Mouse (Mus musculus) gastrocnemius, adult 18-20 months (tissue): ENCODE measurements at regions not wholly inside any gene's neighbourhood (a gene's known extent, or its start where the extent isn't known, plus 50 kb on each side); places are given as distances from the start of the nearest gene placed in this dataset.
A peak's percentile ranks its signal among the peaks of the same experiment; 100 is the strongest.

Experiments used
- DNase-seq: peaks from one replicate; pipeline ENCODE4 v3.0.0; 2021; ENCODE audit warnings: low spot score

GRCm38 (mm10) chr1:128975586-128975985, 297.5 kb upstream of the Thsd7b start:
- DNase-seq: no peak

GRCm38 (mm10) chr1:128951436-128951835, 321.7 kb upstream of the Thsd7b start:
- DNase-seq: no peak

GRCm38 (mm10) chr1:128950512-128950911, 322.6 kb upstream of the Thsd7b start:
- no peak for DNase-seq

DNA sequence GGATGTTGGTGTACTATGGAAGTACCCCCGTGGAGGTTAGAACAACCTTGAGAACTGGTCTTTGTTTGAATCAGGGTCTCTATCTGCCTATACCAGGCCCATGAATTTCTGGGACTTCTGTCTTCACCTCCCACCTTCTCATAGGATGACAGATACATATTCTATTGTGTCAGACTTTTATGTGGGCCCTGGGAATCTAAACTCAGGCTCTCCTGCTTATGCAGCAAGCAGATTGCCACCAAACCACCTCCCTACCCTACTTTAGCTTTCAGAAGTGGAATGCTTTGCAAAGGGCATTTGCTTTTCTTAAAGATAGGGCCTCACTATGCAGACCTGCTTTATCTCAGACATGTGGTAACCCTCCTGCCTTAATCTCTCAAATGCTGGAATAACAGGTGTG, 322.7 kb upstream of the Cxcr4 start:
- no peak for DNase-seq

DNA sequence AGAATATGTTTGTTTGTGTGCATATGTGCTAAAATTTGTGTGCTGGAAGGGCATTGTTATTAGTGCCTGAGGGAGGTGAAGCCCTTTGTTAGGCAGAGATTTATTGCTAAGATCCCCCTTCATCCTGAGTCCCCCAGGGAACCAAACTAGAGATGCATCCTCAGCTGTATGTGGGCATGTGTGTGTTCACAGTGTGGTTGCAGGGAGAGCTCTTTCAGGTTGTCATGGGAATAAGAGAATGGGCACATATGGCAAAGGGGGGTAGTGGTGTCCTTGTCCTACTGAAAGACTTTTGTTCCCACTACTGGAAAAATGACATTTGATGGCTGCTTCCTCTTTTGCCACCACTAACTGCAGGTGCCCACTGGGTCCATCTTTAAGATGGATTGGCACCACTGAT, 320.4 kb upstream of the Cxcr4 start:
- DNase-seq: no peak

DNA sequence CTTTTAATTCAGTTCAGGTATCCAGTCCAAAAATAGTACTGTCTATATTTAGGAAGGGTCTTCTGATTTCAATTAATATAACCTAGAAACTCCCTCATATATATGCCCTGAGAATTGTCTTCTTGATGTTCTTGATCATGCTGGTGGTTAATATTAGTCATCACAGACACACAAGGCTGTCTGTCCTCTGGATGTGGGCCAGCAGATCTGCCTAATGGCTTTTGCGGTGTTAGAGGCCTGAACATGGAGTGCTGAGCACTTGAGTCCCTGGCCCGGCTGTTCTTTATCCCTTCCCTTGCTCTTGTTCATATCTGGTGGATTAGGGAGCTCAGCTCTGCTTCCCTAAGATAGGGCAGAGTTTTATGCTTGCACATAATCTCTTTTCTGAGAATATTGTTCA, 315.5 kb upstream of the Cxcr4 start:
- DNase-seq: no peak

- no peak for DNase-seq
Measured at GRCm38 (mm10) chr1:128898025-128898424, 305.9 kb upstream of the Cxcr4 start.

GRCm38 (mm10) chr1:128894546-128894945, 302.5 kb upstream of the Cxcr4 start:
- DNase-seq: no peak

- no peak for DNase-seq
Measured at GRCm38 (mm10) chr1:128878291-128878690, 286.2 kb upstream of the Cxcr4 start.

DNA sequence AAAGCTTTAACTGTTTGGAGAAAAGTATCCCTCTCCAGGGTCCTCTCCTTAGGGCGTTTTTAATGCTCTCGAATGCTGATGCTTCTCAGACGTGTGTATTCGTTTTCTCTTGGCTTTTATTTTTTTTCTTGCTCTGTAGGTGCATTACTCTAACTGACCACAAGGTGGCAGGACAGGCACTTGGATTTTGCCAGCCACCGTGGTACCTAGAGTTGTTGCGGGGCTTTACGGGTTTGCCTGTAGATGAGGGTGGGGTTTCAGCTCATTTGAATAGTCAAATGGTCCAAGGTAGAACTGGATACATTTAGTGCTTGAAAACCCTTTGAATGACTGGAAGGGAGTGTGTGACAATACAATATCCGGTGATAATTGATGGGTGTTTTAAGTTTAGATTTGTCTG, 283.2 kb upstream of the Cxcr4 start:
- peak; percentile 4 for DNase-seq

GRCm38 (mm10) chr1:128874190-128874589, 282.1 kb upstream of the Cxcr4 start:
- no peak for DNase-seq

- DNase-seq: no peak
Measured at GRCm38 (mm10) chr1:128868761-128869160, 276.7 kb upstream of the Cxcr4 start.

GRCm38 (mm10) chr1:128860537-128860936, 268.4 kb upstream of the Cxcr4 start:
- no peak for DNase-seq

DNA sequence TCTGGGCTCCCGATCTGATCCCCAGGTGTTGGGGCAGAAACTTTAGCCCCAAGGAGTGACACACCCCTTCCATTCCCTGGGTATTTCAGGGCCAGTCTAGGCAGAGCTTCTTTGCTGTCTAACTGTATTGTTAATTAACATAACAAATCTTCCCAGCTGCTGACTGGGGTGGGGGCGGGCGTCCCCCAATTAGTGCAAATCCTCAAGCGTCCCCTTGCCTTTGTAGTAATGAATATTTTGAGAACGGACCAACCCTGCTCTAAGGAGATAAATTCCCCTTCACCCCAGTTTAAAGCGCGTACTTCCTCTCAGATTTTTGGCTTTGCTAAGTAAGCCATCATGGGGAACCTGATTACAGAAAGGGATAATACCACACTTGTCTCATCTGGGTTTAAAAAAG, 268.0 kb upstream of the Cxcr4 start:
- no peak for DNase-seq

DNA sequence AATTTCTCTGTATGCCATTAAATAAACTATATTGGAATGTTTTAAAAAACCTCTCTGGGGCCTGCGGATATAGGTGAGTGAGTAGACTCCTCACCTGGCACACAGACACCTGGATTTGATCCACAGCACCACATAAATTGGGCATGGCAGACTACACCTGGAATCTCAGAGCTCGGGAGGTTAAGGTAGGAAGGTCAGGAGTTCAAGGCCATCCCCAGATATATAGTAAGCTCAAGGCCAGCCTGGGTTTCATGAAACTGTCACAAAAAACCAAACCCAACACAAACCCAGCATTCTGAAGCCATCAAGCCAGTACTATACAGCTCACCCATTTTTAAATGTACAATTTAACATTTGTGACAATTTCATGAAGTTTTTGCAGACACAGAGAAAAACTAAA, 266.6 kb upstream of the Cxcr4 start:
- DNase-seq: no peak

DNA sequence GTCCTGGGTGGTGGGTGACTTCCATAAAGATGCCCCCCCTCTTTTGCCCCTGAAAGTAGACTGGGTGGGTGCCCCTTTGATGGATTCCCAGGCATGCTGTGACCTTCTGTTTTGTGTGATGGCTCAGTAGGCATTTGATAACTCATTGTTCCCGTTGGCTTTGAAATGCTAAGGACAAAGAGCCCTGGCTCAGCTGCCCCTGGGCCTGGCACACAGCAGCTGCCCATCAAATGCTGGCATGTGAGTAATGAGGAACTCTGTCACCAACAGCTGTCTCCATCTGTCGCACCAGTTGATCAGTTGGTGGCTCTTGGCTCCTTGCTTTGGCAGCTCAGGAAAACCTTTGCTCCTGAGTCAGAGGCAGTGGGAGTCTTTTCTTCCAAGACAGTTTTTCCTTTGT, 264.8 kb upstream of the Cxcr4 start:
- DNase-seq: no peak

- DNase-seq: no peak
Measured at GRCm38 (mm10) chr1:128854649-128855048, 262.6 kb upstream of the Cxcr4 start.

- DNase-seq: no peak
Measured at GRCm38 (mm10) chr1:128853286-128853685, 261.2 kb upstream of the Cxcr4 start.

DNA sequence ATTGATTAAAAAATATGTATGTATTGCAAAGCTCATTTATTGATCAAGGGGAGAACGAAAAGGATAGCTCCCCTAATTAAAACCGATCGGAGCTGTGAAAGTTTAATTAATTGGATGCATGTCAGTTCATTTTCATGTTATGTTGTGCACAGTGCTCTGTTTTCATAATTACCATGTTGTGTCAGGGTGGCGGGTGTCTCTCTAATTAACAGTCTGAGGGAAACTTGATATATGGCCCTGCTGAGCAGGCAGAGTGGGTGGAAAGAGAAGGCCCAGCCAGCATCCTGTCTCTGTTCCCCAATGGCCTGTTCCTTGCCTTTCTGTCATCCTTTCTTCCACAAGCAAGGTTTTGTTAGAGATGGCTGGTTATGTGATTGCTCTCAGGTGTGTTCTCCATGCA, 245.3 kb upstream of the Cxcr4 start:
- no peak for DNase-seq

GRCm38 (mm10) chr1:128835510-128835909, 243.4 kb upstream of the Cxcr4 start:
- no peak for DNase-seq

GRCm38 (mm10) chr1:128833096-128833715, 241.1 kb upstream of the Cxcr4 start:
- DNase-seq: no peak

- DNase-seq: peak; percentile 76
Measured at GRCm38 (mm10) chr1:128832201-128832883, 240.2 kb upstream of the Cxcr4 start.

GRCm38 (mm10) chr1:128830671-128831240, 238.7 kb upstream of the Cxcr4 start:
- DNase-seq: no peak
